Mouse (Mus musculus): ENCODE measurements at regions not wholly inside any gene's neighbourhood (a gene's known extent, or its start where the extent isn't known, plus 50 kb on each side); places are given as distances from the start of the nearest gene placed in this dataset.
A peak's percentile ranks its signal among the peaks of the same experiment; 100 is the strongest.

- Histone ChIP-seq H3K4me3 (replicated peaks) (no peak overlapping the region), H3K4me2 (replicated peaks) (no peak overlapping the region), H3K27ac (no peak overlapping the region), H3K4me1 (replicated peaks) (peaks cover 11% of the 10 kb centered on the region; the same call in 1 of the 2 replicates), H3K36me3 (no peaks in the 10 kb centered on the region), H3K27me3 (replicated peaks) (no peaks in the 10 kb centered on the region), H3K9me3 (no peaks in the 10 kb centered on the region), H3K9ac (no peak overlapping the region)
- peak; percentile 58; the same call in 1 of the 2 replicates for ATAC-seq
- 79% methylated on average over 15 of the region's 15 CpGs for WGBS
Observed at GRCm38 (mm10) chr13:112024667-112025585, 216.1 kb upstream of the Map3k1 start.

- no peaks in the 10 kb centered on the region for H3K27me3 ChIP-seq (replicated peaks)
- no peak for ATAC-seq
- no peak overlapping the region for H3K27ac ChIP-seq
- WGBS: 55% methylated on average over 5 of the region's 5 CpGs
- H3K4me3 ChIP-seq (replicated peaks): no peak overlapping the region
- H3K4me2 ChIP-seq (replicated peaks): no peak overlapping the region
- no peak overlapping the region for H3K9ac ChIP-seq
- peaks cover 11% of the 10 kb centered on the region; the same call in 1 of the 2 replicates for H3K4me1 ChIP-seq (replicated peaks)
- H3K9me3 ChIP-seq: no peaks in the 10 kb centered on the region
- H3K36me3 ChIP-seq: no peaks in the 10 kb centered on the region
Observed at GRCm38 (mm10) chr13:112025586-112025950, 216.8 kb upstream of the Map3k1 start.

GRCm38 (mm10) chr13:112027736-112028135 is 218.9 kb upstream of the Map3k1 start:
- 93% methylated on average over 5 of the region's 5 CpGs for WGBS
- ATAC-seq: no peak
- Histone ChIP-seq H3K27ac (no peak overlapping the region), H3K9me3 (no peaks in the 10 kb centered on the region), H3K4me2 (replicated peaks) (no peak overlapping the region), H3K9ac (no peak overlapping the region), H3K4me3 (replicated peaks) (no peak overlapping the region), H3K4me1 (replicated peaks) (peaks cover 15% of the 10 kb centered on the region; the same call in 1 of the 2 replicates), H3K27me3 (replicated peaks) (no peaks in the 10 kb centered on the region), H3K36me3 (no peaks in the 10 kb centered on the region)

GRCm38 (mm10) chr13:112031061-112031460 is 222.3 kb upstream of the Map3k1 start:
- 69% methylated on average over 11 of the region's 11 CpGs for WGBS
- Histone ChIP-seq H3K9ac (no peak overlapping the region), H3K4me3 (replicated peaks) (no peak overlapping the region), H3K4me1 (replicated peaks) (peaks cover 7% of the 10 kb centered on the region; the same call in 1 of the 2 replicates), H3K27me3 (replicated peaks) (no peaks in the 10 kb centered on the region), H3K9me3 (no peaks in the 10 kb centered on the region), H3K36me3 (no peaks in the 10 kb centered on the region), H3K27ac (peak overlapping the region; percentile 40; the same call in 1 of the 2 replicates), H3K4me2 (replicated peaks) (0 out of 2 replicates have a peak overlapping the region, but pooled peaks have one; percentile 12)
- ATAC-seq: no peak

- Histone ChIP-seq H3K9ac (no peak overlapping the region), H3K36me3 (no peaks in the 10 kb centered on the region), H3K9me3 (no peaks in the 10 kb centered on the region), H3K27me3 (replicated peaks) (no peaks in the 10 kb centered on the region), H3K4me1 (replicated peaks) (peaks cover 7% of the 10 kb centered on the region; the same call in 1 of the 2 replicates), H3K4me3 (replicated peaks) (no peak overlapping the region), H3K4me2 (replicated peaks) (0 out of 2 replicates have a peak overlapping the region, but pooled peaks have one; percentile 12), H3K27ac (peak overlapping the region; percentile 75)
- ATAC-seq: peak; percentile 85
- 54% methylated on average over 24 of the region's 24 CpGs for WGBS
Observed at GRCm38 (mm10) chr13:112031631-112032320, 223.0 kb upstream of the Map3k1 start.

GRCm38 (mm10) chr13:112037731-112038380 is 229.1 kb upstream of the Map3k1 start:
- Histone ChIP-seq H3K36me3 (no peaks in the 10 kb centered on the region), H3K4me3 (replicated peaks) (no peak overlapping the region), H3K4me2 (replicated peaks) (no peak overlapping the region), H3K9me3 (no peaks in the 10 kb centered on the region), H3K9ac (no peak overlapping the region), H3K27ac (no peak overlapping the region), H3K27me3 (replicated peaks) (no peaks in the 10 kb centered on the region), H3K4me1 (replicated peaks) (peaks cover 2% of the 10 kb centered on the region; the same call in 1 of the 2 replicates)
- 59% methylated on average over 8 of the region's 8 CpGs for WGBS
- no peak for ATAC-seq

- H3K4me1 ChIP-seq (replicated peaks): no peaks in the 10 kb centered on the region
- no peaks in the 10 kb centered on the region for H3K9me3 ChIP-seq
- H3K27ac ChIP-seq: no peak overlapping the region
- ATAC-seq: no peak
- no peak overlapping the region for H3K9ac ChIP-seq
- H3K27me3 ChIP-seq (replicated peaks): no peaks in the 10 kb centered on the region
- no peak overlapping the region for H3K4me3 ChIP-seq (replicated peaks)
- H3K4me2 ChIP-seq (replicated peaks): no peak overlapping the region
- no peaks in the 10 kb centered on the region for H3K36me3 ChIP-seq
- 84% methylated on average over 9 of the region's 9 CpGs for WGBS
Observed at GRCm38 (mm10) chr13:112038556-112039304, 229.9 kb upstream of the Map3k1 start.

GRCm38 (mm10) chr13:112039422-112040145 is 230.8 kb upstream of the Map3k1 start:
- Histone ChIP-seq H3K36me3 (no peaks in the 10 kb centered on the region), H3K27me3 (replicated peaks) (no peaks in the 10 kb centered on the region), H3K9ac (no peak overlapping the region), H3K4me3 (replicated peaks) (no peak overlapping the region), H3K9me3 (no peaks in the 10 kb centered on the region), H3K4me1 (replicated peaks) (no peaks in the 10 kb centered on the region), H3K27ac (no peak overlapping the region), H3K4me2 (replicated peaks) (no peak overlapping the region)
- WGBS: 86% methylated on average over 7 of the region's 7 CpGs
- ATAC-seq: no peak

GRCm38 (mm10) chr13:112043524-112044246 is 234.9 kb upstream of the Map3k1 start:
- H3K9ac ChIP-seq: no peak overlapping the region
- H3K36me3 ChIP-seq: no peaks in the 10 kb centered on the region
- H3K4me2 ChIP-seq (replicated peaks): no peak overlapping the region
- H3K4me3 ChIP-seq (replicated peaks): no peak overlapping the region
- peak; percentile 73 for ATAC-seq
- no peak overlapping the region for H3K27ac ChIP-seq
- H3K27me3 ChIP-seq (replicated peaks): no peaks in the 10 kb centered on the region
- no peaks in the 10 kb centered on the region for H3K4me1 ChIP-seq (replicated peaks)
- no peaks in the 10 kb centered on the region for H3K9me3 ChIP-seq
- WGBS: 89% methylated on average over 13 of the region's 13 CpGs

GRCm38 (mm10) chr13:112044372-112044771 is 235.6 kb upstream of the Map3k1 start:
- Histone ChIP-seq H3K4me3 (replicated peaks) (no peak overlapping the region), H3K4me2 (replicated peaks) (no peak overlapping the region), H3K36me3 (no peaks in the 10 kb centered on the region), H3K27me3 (replicated peaks) (no peaks in the 10 kb centered on the region), H3K27ac (no peak overlapping the region), H3K9ac (no peak overlapping the region), H3K9me3 (no peaks in the 10 kb centered on the region), H3K4me1 (replicated peaks) (no peaks in the 10 kb centered on the region)
- 66% methylated on average over 5 of the region's 5 CpGs for WGBS
- ATAC-seq: no peak

All from intestine, embryonic 15.5 days (tissue).